Mouse (Mus musculus) midbrain, embryonic 10.5 days (tissue): Measurements from ENCODE around the gene Add1. TPM values are rescaled to one million over a fixed set of nuclear protein-coding genes. Genes with fewer than 3 reads are reported as not detected.
A peak's percentile ranks its signal among the peaks of the same experiment; 100 is the strongest.

Source experiments
- DNase-seq: peaks from one replicate; pipeline ENCODE4 v3.0.0-alpha.2; 2017; ENCODE audit warnings: low spot score
- H3K27ac ChIP-seq: fragments of 300-500 bp; sonication (generic); replicated peaks from 2 replicates; pipeline ENCODE4 v1.5.1; 2016; ENCODE audit warnings: mild to moderate bottlenecking
- H3K27me3 ChIP-seq: fragments of 300-500 bp; sonication (generic); 2 replicates; pipeline ENCODE4 v1.6.1; 2016; ENCODE audit warnings: low read depth, mild to moderate bottlenecking; ENCODE audit not compliant: poor library complexity, severe bottlenecking
- H3K36me3 ChIP-seq: fragments of 300-500 bp; sonication (generic); 2 replicates; pipeline ENCODE4 v1.6.1; 2016; ENCODE audit warnings: mild to moderate bottlenecking, moderate library complexity
- H3K4me1 ChIP-seq: fragments of 300-500 bp; sonication (generic); 2 replicates; pipeline ENCODE4 v1.6.1; 2016
- H3K4me3 ChIP-seq: fragments of 300-500 bp; sonication (generic); 2 replicates; pipeline ENCODE4 v1.5.1; 2016; ENCODE audit warnings: mild to moderate bottlenecking, moderate library complexity
- H3K9me3 ChIP-seq: fragments of 300-500 bp; sonication (generic); replicated peaks from 2 replicates; pipeline ENCODE4 v1.6.1; 2016; ENCODE audit warnings: mild to moderate bottlenecking
- WGBS: fragments of 180-500 bp; shearing (Covaris S2); methylation state at CpG from one replicate; pipeline ENCODE4 v1.1.7; 2016; 5-methylcytosine and 5-hydroxymethylcytosine counted together
- polyA plus RNA-seq: library from polyadenylated mRNA; unstranded; fragments of >200 nt; fragmentation: Nextera tagmentation; extraction: Ambion mirVana; gene quantifications from 2 replicates; pipeline ENCODE4 v1.2.1, GENCODE M21; 2016

Gene Add1
- polyA plus RNA-seq, result 166 and 195 TPM in 2 replicates

DNA sequence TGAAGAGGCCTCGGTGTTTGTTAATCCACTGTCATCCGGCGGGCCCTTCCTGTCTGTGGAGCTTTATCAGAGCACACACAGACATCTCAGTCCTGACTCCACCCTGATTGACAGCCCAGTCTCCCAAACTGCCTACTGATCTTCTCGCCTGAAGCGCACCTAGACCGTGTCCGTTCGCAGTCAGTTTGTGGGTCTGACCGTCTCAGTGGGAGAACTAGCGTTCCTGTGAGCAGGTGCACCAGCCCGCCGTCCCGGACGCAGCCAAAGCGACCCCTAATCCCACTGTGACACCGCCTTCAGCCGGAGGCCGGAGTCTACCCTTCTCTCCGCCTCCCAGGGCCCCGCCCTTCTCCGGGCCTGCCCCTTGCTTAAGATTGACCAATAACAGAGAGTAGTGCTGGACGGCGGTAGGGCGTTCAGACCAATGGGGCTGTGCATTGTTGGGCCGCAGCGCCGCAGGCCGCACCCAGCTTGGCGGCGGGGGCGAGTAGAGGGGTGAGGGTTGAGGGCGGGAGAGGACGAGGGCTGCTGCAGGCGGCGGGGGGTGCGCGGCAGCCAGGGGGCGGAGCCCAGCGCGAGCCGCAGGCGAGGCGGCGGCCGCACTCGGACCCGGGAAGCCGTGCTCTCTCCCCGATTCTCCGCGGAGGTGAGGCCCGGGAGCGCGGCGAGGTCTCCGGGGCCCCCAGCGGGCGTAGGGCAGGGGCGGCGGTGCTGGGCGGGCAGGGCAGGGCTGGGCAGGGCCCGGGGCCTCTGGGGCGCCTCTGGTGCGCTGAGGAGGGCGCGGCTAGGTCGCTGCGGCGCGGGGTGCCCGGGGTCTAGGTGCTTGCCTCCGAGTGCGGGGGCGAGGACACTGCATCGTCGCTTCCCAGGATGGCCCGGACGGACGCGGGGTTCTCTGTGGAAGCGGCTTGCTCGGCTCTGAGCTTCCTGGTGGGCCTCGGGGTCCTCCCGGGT lies at the start of gene Add1:
Gene Add1, plus strand, starts transcription at position 397 of the 954 bp plus-strand sequence.
- WGBS, result under 1% methylated on average over 84 of the region's 84 CpGs
- DNase-seq, result peak; percentile 97
- Histone ChIP-seq H3K4me1 (peaks cover 20% of the 10 kb centered on the region), H3K4me3 (peak within 1 kb of the TSS; percentile 99), H3K27me3 (no peaks in the 10 kb centered on the region), H3K9me3 (no peaks in the 10 kb centered on the region), H3K36me3 (peaks cover 13% of the 10 kb centered on the region), H3K27ac (peak within 1 kb of the TSS; percentile 99)

DNA sequence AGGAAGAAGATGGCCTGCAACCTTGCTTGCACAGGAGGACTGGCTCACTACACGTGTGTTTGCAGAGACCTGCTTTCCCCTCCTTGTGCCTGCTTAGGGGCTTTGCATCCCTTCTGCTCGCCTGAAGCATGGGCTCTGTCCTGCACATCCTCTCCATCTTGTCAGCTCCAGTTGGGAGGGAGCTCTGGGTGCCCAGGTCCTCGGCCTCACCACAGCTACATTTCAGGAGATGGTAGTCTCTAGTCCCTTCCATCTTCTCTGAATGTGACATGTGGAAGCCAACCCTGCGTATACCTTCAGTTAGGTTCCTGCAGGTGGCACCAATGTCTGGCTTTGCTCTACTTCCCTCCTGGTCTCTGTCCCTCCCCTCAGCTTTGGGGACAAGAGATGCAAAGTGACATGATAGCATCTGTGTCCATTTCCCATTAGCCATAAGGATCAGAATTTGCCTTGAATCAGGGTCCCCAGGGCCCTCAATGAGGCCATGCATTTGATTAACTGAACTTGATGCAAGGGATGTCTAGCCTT lies 49.4 kb upstream of the Add1 start:
- Histone ChIP-seq H3K27ac (no peak overlapping the region), H3K4me1 (peaks cover 12% of the 10 kb centered on the region), H3K9me3 (no peaks in the 10 kb centered on the region), H3K4me3 (no peak overlapping the region), H3K27me3 (peaks cover 30% of the 10 kb centered on the region), H3K36me3 (no peaks in the 10 kb centered on the region)
- no peak for DNase-seq
- WGBS, result 65% methylated on average over 4 of the region's 4 CpGs

GRCm38 (mm10) chr5:34524511-34524910 lies 49.0 kb upstream of the Add1 start:
- Histone ChIP-seq H3K4me3 (no peak overlapping the region), H3K36me3 (no peaks in the 10 kb centered on the region), H3K4me1 (peaks cover 12% of the 10 kb centered on the region), H3K27me3 (peaks cover 30% of the 10 kb centered on the region), H3K9me3 (no peaks in the 10 kb centered on the region), H3K27ac (no peak overlapping the region)
- DNase-seq, result no peak

- H3K27ac ChIP-seq, result peak within 1 kb of the TSS; percentile 69; the same call in 1 of the 2 replicates
- H3K36me3 ChIP-seq, result no peaks in the 10 kb centered on the region
- H3K27me3 ChIP-seq, result peaks cover 30% of the 10 kb centered on the region
- H3K9me3 ChIP-seq, result no peaks in the 10 kb centered on the region
- DNase-seq, result peak; percentile 90
- 3% methylated on average over 38 of the region's 38 CpGs for WGBS
- peak within 1 kb of the TSS; percentile 65 for H3K4me3 ChIP-seq
- H3K4me1 ChIP-seq, result peaks cover 12% of the 10 kb centered on the region
These were observed 47.6 kb upstream of the Add1 start, which contains the start of gene Sh3bp2 for GRCm38 (mm10) chr5:34525663-34526476. Gene Sh3bp2, plus strand, starts transcription at chr5:34525838.

DNA sequence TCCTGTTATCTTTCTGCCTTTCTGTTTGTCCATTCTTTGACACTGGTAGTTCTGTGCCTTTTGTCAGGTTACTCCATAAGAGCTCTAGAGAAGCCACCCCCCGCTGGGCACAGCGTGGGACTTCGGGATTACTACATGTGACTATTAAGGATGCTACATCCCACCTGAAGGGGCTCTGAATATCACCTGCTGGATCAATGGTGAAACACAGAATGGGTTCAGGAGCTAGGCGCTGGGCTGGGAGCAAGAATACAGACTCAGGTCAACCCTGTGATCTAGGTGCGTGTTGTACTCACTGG lies 47.0 kb upstream of the Add1 start:
- Histone ChIP-seq H3K27ac (no peak overlapping the region), H3K9me3 (no peaks in the 10 kb centered on the region), H3K36me3 (no peaks in the 10 kb centered on the region), H3K4me1 (peaks cover 12% of the 10 kb centered on the region), H3K4me3 (peak overlapping the region; percentile 65), H3K27me3 (peaks cover 30% of the 10 kb centered on the region)
- 34% methylated on average over 5 of the region's 5 CpGs for WGBS
- DNase-seq, result no peak

DNA sequence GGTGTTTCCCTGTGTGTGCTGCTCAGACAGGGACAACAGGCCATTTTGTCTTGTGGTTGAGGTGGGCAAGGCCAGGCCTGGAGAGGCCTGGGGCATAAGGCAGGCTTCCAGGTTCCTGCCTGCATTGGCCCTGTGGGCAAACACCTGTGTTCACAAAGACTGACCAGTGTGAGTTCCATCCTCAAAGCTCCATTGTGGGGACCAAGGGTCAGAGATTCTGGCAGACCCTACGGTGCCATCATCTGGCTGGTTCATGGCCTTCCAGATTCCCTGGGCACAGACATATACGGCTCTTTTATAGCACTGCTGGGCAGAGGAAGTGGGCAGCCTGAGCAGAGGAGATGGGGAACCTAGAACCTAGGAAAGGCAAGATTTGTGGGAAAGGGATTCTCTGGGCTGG lies 46.1 kb upstream of the Add1 start:
- H3K27ac ChIP-seq, result no peak overlapping the region
- peaks cover 12% of the 10 kb centered on the region for H3K4me1 ChIP-seq
- H3K9me3 ChIP-seq, result no peaks in the 10 kb centered on the region
- H3K36me3 ChIP-seq, result no peaks in the 10 kb centered on the region
- no peak overlapping the region for H3K4me3 ChIP-seq
- WGBS, result 87% methylated on average over 2 of the region's 2 CpGs
- peaks cover 30% of the 10 kb centered on the region for H3K27me3 ChIP-seq
- no peak for DNase-seq

- H3K4me3 ChIP-seq, result no peak overlapping the region
- no peaks in the 10 kb centered on the region for H3K9me3 ChIP-seq
- H3K36me3 ChIP-seq, result no peaks in the 10 kb centered on the region
- H3K27ac ChIP-seq, result no peak overlapping the region
- WGBS, result 87% methylated on average over 5 of the region's 5 CpGs
- H3K27me3 ChIP-seq, result peaks cover 30% of the 10 kb centered on the region
- no peak for DNase-seq
- H3K4me1 ChIP-seq, result peaks cover 12% of the 10 kb centered on the region
These were observed 44.7 kb upstream of the Add1 start for GRCm38 (mm10) chr5:34528724-34529123.

DNA sequence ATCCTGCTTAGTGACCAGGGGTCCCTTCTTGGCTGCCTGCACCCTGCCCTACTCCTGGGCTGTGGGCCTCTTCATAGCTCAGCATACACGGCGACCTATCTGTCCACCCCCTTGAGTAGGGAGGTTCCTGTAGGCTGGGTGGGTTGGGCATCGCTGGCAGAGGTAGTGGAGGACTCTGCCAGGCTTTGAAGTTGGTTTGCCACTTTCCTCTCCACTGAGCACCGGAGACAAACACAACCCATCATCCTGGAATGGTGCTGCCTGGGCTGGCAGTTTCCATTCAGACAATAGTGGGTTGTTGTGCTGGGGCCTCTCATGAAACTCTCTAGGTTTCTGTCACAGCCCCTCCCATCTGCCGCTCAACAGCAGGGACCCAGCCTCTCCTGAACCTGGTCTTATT lies 43.3 kb upstream of the Add1 start:
- H3K4me1 ChIP-seq, result peaks cover 12% of the 10 kb centered on the region
- H3K9me3 ChIP-seq, result no peaks in the 10 kb centered on the region
- no peak for DNase-seq
- 84% methylated on average over 5 of the region's 5 CpGs for WGBS
- no peaks in the 10 kb centered on the region for H3K36me3 ChIP-seq
- H3K4me3 ChIP-seq, result no peak overlapping the region
- peaks cover 20% of the 10 kb centered on the region for H3K27me3 ChIP-seq
- no peak overlapping the region for H3K27ac ChIP-seq

- WGBS, result 60% methylated on average over 4 of the region's 4 CpGs
These were observed 42.8 kb upstream of the Add1 start for GRCm38 (mm10) chr5:34530687-34531086.

GRCm38 (mm10) chr5:34533066-34533465 lies 40.4 kb upstream of the Add1 start:
- no peak overlapping the region for H3K4me3 ChIP-seq
- no peaks in the 10 kb centered on the region for H3K36me3 ChIP-seq
- no peaks in the 10 kb centered on the region for H3K9me3 ChIP-seq
- no peaks in the 10 kb centered on the region for H3K27me3 ChIP-seq
- DNase-seq, result no peak
- H3K27ac ChIP-seq, result no peak overlapping the region
- 79% methylated on average over 5 of the region's 5 CpGs for WGBS
- H3K4me1 ChIP-seq, result no peaks in the 10 kb centered on the region

More at GRCm38 (mm10) chr5:34530687-34531086, 42.8 kb upstream of the Add1 start:
- H3K27me3 ChIP-seq, result peaks cover 20% of the 10 kb centered on the region
- DNase-seq, result no peak
- H3K9me3 ChIP-seq, result no peaks in the 10 kb centered on the region
- peaks cover 11% of the 10 kb centered on the region for H3K4me1 ChIP-seq
- no peak overlapping the region for H3K4me3 ChIP-seq
- H3K36me3 ChIP-seq, result no peaks in the 10 kb centered on the region
- no peak overlapping the region for H3K27ac ChIP-seq

DNA sequence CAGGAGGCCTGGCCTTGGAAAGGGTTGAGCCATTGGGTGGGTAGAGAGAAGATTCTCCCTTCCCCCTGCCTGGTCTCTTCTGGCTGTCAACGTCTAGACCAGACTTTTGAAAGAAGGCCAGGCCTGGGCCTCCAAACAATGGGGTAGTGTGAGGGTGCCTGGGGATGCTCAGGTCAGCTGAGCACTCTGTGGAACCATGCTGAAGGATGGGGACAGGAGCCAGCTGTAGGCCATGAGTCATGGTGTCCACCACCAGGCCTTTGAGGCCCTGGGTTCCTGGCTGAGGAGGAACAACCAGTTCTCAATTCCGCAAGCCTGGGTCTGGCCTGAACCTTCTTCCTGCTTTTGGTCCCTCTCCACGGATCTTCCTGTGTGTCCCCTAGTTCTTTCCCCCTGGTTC lies 39.6 kb upstream of the Add1 start:
- Histone ChIP-seq H3K36me3 (no peaks in the 10 kb centered on the region), H3K27ac (no peak overlapping the region), H3K4me1 (no peaks in the 10 kb centered on the region), H3K9me3 (no peaks in the 10 kb centered on the region), H3K4me3 (no peak overlapping the region), H3K27me3 (no peaks in the 10 kb centered on the region)
- WGBS, result 86% methylated on average over 3 of the region's 3 CpGs
- DNase-seq, result no peak

DNA sequence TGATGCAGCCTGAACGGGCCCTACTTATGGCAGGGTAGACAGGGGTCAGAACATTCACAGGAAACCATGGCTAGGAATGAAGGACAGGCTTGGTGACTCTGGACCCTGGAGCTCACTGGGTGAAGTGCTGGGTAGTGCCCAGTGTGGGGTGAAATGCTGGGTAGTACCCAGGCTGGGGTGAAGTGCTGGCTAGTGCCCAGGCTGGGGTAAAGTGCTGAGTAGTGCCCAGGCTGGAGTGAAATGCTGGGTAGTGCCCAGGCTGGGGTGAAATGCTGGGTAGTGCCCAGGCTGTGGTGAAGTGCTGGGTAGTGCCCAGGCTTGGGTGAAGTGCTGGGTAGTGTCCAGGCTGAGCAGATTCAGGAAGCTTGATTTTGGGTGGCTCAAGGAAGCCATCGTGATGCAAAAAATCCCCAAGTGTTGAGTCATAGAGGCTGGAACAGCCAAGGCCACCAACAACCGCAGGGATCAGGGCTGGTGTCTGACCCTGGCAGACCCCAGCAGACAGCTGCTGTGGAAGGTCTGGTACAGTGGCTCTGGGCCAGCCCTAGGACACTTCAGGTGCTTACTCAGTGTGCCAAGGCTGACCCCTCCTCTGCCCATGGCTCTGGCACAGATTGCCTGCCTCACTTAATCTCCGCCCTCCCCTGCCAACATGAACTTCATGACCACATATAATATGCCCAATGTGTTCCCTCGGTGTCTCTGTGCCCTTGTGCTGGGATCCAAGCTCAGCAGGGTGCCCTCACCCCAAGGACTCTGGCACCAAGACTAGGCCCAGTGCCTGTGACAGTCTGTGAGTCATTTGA lies 38.5 kb upstream of the Add1 start:
- H3K4me3 ChIP-seq, result no peak overlapping the region
- H3K27ac ChIP-seq, result no peak overlapping the region
- no peaks in the 10 kb centered on the region for H3K4me1 ChIP-seq
- H3K9me3 ChIP-seq, result no peaks in the 10 kb centered on the region
- no peaks in the 10 kb centered on the region for H3K27me3 ChIP-seq
- WGBS, result 88% methylated on average over 5 of the region's 5 CpGs
- no peak for DNase-seq
- no peaks in the 10 kb centered on the region for H3K36me3 ChIP-seq
